Mouse (Mus musculus) G1E (cell line): ENCODE data around the gene Ccndbp1. TPM values are rescaled to one million over a fixed set of nuclear protein-coding genes. Genes with fewer than 3 reads are reported as not detected.

ENCODE experiments used
- ATAC-seq: 2 replicates; pipeline ENCODE4 v1.8.0; 2016; ENCODE audit warnings: mild to moderate bottlenecking; ENCODE audit not compliant: insufficient number of reproducible peaks, poor library complexity, low FRiP score, severe bottlenecking; ENCODE audit errors: extremely low read depth
- DNase-seq: peaks from one replicate; pipeline ENCODE4 v3.0.0; 2012; ENCODE audit warnings: low spot score
- H3K27me3 ChIP-seq: 2 replicates; pipeline ENCODE4 v1.6.1; 2012; ENCODE audit warnings: mild to moderate bottlenecking, low read length, inconsistent platforms; ENCODE audit not compliant: insufficient read depth
- H3K36me3 ChIP-seq: replicated peaks from 2 replicates; pipeline ENCODE3; 2012; ENCODE audit warnings: mild to moderate bottlenecking, inconsistent platforms
- H3K4me1 ChIP-seq: 2 replicates; pipeline ENCODE4 v1.6.1; 2012; ENCODE audit warnings: low read depth, low read length, inconsistent platforms, mixed read lengths; ENCODE audit not compliant: insufficient read depth
- H3K4me3 ChIP-seq: 2 replicates; pipeline ENCODE4 v1.5.1; 2012; ENCODE audit warnings: low read depth, mild to moderate bottlenecking, inconsistent platforms, low read length, moderate library complexity, mixed read lengths
- H3K9me3 ChIP-seq: replicated peaks from 2 replicates; pipeline ENCODE4 v1.6.1; 2012; ENCODE audit warnings: inconsistent platforms
- CTCF ChIP-seq: IDR thresholded peaks from 2 replicates; pipeline ENCODE4 v1.5.1; 2012; ENCODE audit warnings: low read depth, low read length, inconsistent platforms, mixed read lengths
- GATA1 ChIP-seq: IDR thresholded peaks from 2 replicates; pipeline ENCODE4 v1.6.1; 2012; ENCODE audit warnings: borderline replicate concordance, low read length, inconsistent platforms, mixed read lengths
- GATA2 ChIP-seq: IDR thresholded peaks from 2 replicates; pipeline ENCODE4 v1.6.1; 2012; ENCODE audit warnings: low read depth, low read length, inconsistent platforms, borderline replicate concordance
- POLR2AphosphoS5 ChIP-seq: IDR thresholded peaks from 2 replicates; pipeline ENCODE4 v1.6.1; 2012; ENCODE audit warnings: low read depth, low read length, inconsistent platforms; ENCODE audit not compliant: insufficient replicate concordance
- TAL1 ChIP-seq: conservative IDR thresholded peaks from 2 replicates; pipeline ENCODE4 v1.6.1; 2012; ENCODE audit warnings: low read depth, low read length, inconsistent platforms, mixed read lengths
- polyA plus RNA-seq: library from polyadenylated mRNA; stranded (reverse); fragments of >175 nt; gene quantifications from 2 replicates; pipeline ENCODE4 v1.2.3, GENCODE M21; 2012
- total RNA-seq, 2 experiments: library from RNA; stranded (forward) in 1 of 2; stranded (reverse) in 1 of 2; fragments of 200-1000 nt in 1 of 2; fragments of >200 nt in 1 of 2; fragmentation: Nextera tagmentation in 1 of 2; gene quantifications; 2 replicates each; pipeline ENCODE4 v1.2.3; 2014 to 2017

Ccndbp1 gene
- total and polyA plus RNA-seq, 3 experiments, result 14.7 to 66.2 (median 55.4) TPM

GRCm38 (mm10) chr2:121055915-121056314, 47.7 kb downstream of the Ccndbp1 start:
- H3K4me3 ChIP-seq, result no peak overlapping the region
- no peak for DNase-seq
- H3K9me3 ChIP-seq, result no peaks in the 10 kb centered on the region
- peaks cover 38% of the 10 kb centered on the region for H3K4me1 ChIP-seq
- ATAC-seq, result no peak
- no peak for TF ChIP-seq POLR2AphosphoS5
- no peak for TF ChIP-seq GATA1
- no peak for TF ChIP-seq TAL1
- TF ChIP-seq CTCF, result no peak
- no peak for TF ChIP-seq GATA2
- H3K36me3 ChIP-seq, result no peaks in the 10 kb centered on the region
- peaks cover 12% of the 10 kb centered on the region for H3K27me3 ChIP-seq

GRCm38 (mm10) chr2:121057997-121058396, 49.8 kb downstream of the Ccndbp1 start:
- no peaks in the 10 kb centered on the region for H3K36me3 ChIP-seq

GRCm38 (mm10) chr2:121061315-121061714, 53.1 kb downstream of the Ccndbp1 start:
- H3K4me1 ChIP-seq, result peaks cover 23% of the 10 kb centered on the region
- no peaks in the 10 kb centered on the region for H3K9me3 ChIP-seq
- ATAC-seq (no peak), DNase-seq (no peak)
- no peak for TF ChIP-seq CTCF
- TF ChIP-seq GATA1, result no peak
- no peak for TF ChIP-seq TAL1
- TF ChIP-seq POLR2AphosphoS5, result no peak
- no peak for TF ChIP-seq GATA2
- no peak overlapping the region for H3K4me3 ChIP-seq
- H3K27me3 ChIP-seq, result peaks cover 4% of the 10 kb centered on the region; the same call in 1 of the 2 replicates
- no peaks in the 10 kb centered on the region for H3K36me3 ChIP-seq

More at GRCm38 (mm10) chr2:121057997-121058396, 49.8 kb downstream of the Ccndbp1 start:
- Histone ChIP-seq H3K9me3 (no peaks in the 10 kb centered on the region), H3K4me1 (peaks cover 38% of the 10 kb centered on the region), H3K4me3 (no peak overlapping the region; the same call in 1 of the 2 replicates), H3K27me3 (peaks cover 5% of the 10 kb centered on the region; the same call in 1 of the 2 replicates)
- DNase-seq, result no peak
- no peak for TF ChIP-seq GATA1
- peak; percentile 62 for TF ChIP-seq TAL1
- ATAC-seq, result peak; percentile 71

Other genes starting within 250 kb of the Ccndbp1 start
- 26.2 and 33.2 TPM in 2 replicates for gene Cdan1, start 158.3 kb upstream of the Ccndbp1 start, total RNA-seq (2014; fragmentation: Nextera tagmentation)
- gene Cdan1, start 158.3 kb upstream of the Ccndbp1 start, total RNA-seq (2017), result 18.4 and 19.9 TPM in 2 replicates
- 63.1 and 92.7 TPM in 2 replicates for gene Cdan1, start 158.3 kb upstream of the Ccndbp1 start, polyA plus RNA-seq
- gene Ttbk2, start 157.8 kb upstream of the Ccndbp1 start, total RNA-seq (2014; fragmentation: Nextera tagmentation), result 7.1 and 9.2 TPM in 2 replicates
- gene Ttbk2, start 157.8 kb upstream of the Ccndbp1 start, total RNA-seq (2017), result 7.3 and 8.4 TPM in 2 replicates
- gene Ttbk2, start 157.8 kb upstream of the Ccndbp1 start, polyA plus RNA-seq, result 4.9 and 5.8 TPM in 2 replicates
- gene Ubr1, start 37.7 kb upstream of the Ccndbp1 start, total RNA-seq (2014; fragmentation: Nextera tagmentation), result 49.1 and 49.4 TPM in 2 replicates
- 27.6 and 33.2 TPM in 2 replicates for gene Ubr1, start 37.7 kb upstream of the Ccndbp1 start, total RNA-seq (2017)
- 19.7 and 26.5 TPM in 2 replicates for gene Ubr1, start 37.7 kb upstream of the Ccndbp1 start, polyA plus RNA-seq
- gene Tmem62, start 31.4 kb upstream of the Ccndbp1 start, total RNA-seq (2014; fragmentation: Nextera tagmentation), result 16.9 and 22.8 TPM in 2 replicates
- gene Tmem62, start 31.4 kb upstream of the Ccndbp1 start, total RNA-seq (2017), result 16.7 and 19.5 TPM in 2 replicates
- gene Tmem62, start 31.4 kb upstream of the Ccndbp1 start, polyA plus RNA-seq, result 1.7 and 2.1 TPM in 2 replicates
- 11.5 and 88.7 TPM in 2 replicates for gene Epb42, start 28.7 kb downstream of the Ccndbp1 start, total RNA-seq (2014; fragmentation: Nextera tagmentation)
- gene Epb42, start 28.7 kb downstream of the Ccndbp1 start, total RNA-seq (2017), result 6.2 and 6.3 TPM in 2 replicates
- 1.0 and 1.1 TPM in 2 replicates for gene Epb42, start 28.7 kb downstream of the Ccndbp1 start, polyA plus RNA-seq
- not detected in 2 replicates for gene Tgm5, start 77.4 kb downstream of the Ccndbp1 start, total RNA-seq (2014; fragmentation: Nextera tagmentation)
- 0.11 TPM in 1 of 2 replicates, not detected in the other for gene Tgm5, start 77.4 kb downstream of the Ccndbp1 start, total RNA-seq (2017)
- gene Tgm5, start 77.4 kb downstream of the Ccndbp1 start, polyA plus RNA-seq, result not detected in 2 replicates
- not detected in 2 replicates for gene Tgm7, start 101.4 kb downstream of the Ccndbp1 start, total RNA-seq (2014; fragmentation: Nextera tagmentation)
- gene Tgm7, start 101.4 kb downstream of the Ccndbp1 start, total RNA-seq (2017), result 0.05 TPM in 1 of 2 replicates, not detected in the other
- gene Tgm7, start 101.4 kb downstream of the Ccndbp1 start, polyA plus RNA-seq, result not detected in 2 replicates
- 25.1 and 29.3 TPM in 2 replicates for gene Adal, start 132.0 kb downstream of the Ccndbp1 start, total RNA-seq (2014; fragmentation: Nextera tagmentation)
- gene Adal, start 132.0 kb downstream of the Ccndbp1 start, total RNA-seq (2017), result 15.2 and 15.5 TPM in 2 replicates
- 2.4 and 2.9 TPM in 2 replicates for gene Adal, start 132.0 kb downstream of the Ccndbp1 start, polyA plus RNA-seq
- 8.1 and 12.0 TPM in 2 replicates for gene Lcmt2, start 132.2 kb downstream of the Ccndbp1 start, total RNA-seq (2014; fragmentation: Nextera tagmentation)
- 8.0 and 9.6 TPM in 2 replicates for gene Lcmt2, start 132.2 kb downstream of the Ccndbp1 start, total RNA-seq (2017)
- gene Lcmt2, start 132.2 kb downstream of the Ccndbp1 start, polyA plus RNA-seq, result 7.4 and 9.3 TPM in 2 replicates
- gene Tubgcp4, start 162.3 kb downstream of the Ccndbp1 start, total RNA-seq (2014; fragmentation: Nextera tagmentation), result 73.7 and 75.2 TPM in 2 replicates
- 60.9 and 61.9 TPM in 2 replicates for gene Tubgcp4, start 162.3 kb downstream of the Ccndbp1 start, total RNA-seq (2017)
- gene Tubgcp4, start 162.3 kb downstream of the Ccndbp1 start, polyA plus RNA-seq, result 8.5 and 19.1 TPM in 2 replicates
- 20.1 and 29.1 TPM in 2 replicates for gene Zscan29, start 162.7 kb downstream of the Ccndbp1 start, total RNA-seq (2014; fragmentation: Nextera tagmentation)
- gene Zscan29, start 162.7 kb downstream of the Ccndbp1 start, total RNA-seq (2017), result 12.9 and 16.3 TPM in 2 replicates
- gene Zscan29, start 162.7 kb downstream of the Ccndbp1 start, polyA plus RNA-seq, result 10.2 and 10.3 TPM in 2 replicates